Mouse (Mus musculus): ENCODE data around the gene Arl6ip4.
A peak's percentile ranks its signal among the peaks of the same experiment; 100 is the strongest.

Arl6ip4 gene

DNA sequence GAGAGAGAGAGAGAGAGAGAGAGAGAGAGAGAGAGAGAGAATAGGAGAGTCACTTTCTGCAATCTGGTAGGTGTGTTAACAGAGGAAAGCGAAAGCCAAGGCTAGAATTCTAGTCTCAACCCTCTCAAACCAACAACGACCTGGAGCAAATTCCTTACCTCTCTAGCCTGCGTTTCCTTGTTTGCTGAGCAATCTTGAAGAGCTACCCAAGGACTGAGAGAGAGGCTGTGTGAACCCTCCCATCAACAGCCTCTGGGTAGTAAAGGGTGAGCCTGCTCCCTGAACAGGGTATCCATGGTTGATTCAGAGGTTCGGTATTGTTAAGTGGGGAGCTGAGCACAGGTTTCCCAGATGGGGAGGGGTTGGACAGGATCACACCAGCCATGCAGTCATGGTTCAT lies 36.8 kb downstream of the Arl6ip4 start:
- DNase-seq (ENCODE audit: low read depth, low spot score), result no peak

DNA sequence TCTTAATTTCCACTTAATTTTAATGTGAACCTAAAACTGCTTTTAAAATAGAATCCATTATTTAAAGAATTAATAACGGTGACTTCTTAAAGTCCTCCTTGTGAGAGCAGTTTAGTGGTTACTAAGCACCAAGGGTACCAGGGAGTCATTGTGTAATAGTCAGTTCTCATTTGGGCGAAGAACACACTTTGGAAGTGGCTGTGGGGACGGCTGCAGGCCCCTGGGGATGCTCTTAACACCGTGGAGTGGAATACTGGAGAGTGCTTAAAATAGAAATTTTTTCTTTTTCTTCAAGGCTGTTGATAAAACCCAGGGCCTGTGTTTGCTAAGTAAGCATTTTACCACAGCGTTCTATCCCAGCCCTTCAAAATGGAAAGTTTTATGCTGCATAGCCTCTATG lies 40.1 kb downstream of the Arl6ip4 start:
- DNase-seq (ENCODE audit: low read depth, low spot score), result no peak

GRCm38 (mm10) chr5:124158305-124158704 lies 42.4 kb downstream of the Arl6ip4 start:
- DNase-seq (ENCODE audit: low read depth, low spot score), result no peak

DNA sequence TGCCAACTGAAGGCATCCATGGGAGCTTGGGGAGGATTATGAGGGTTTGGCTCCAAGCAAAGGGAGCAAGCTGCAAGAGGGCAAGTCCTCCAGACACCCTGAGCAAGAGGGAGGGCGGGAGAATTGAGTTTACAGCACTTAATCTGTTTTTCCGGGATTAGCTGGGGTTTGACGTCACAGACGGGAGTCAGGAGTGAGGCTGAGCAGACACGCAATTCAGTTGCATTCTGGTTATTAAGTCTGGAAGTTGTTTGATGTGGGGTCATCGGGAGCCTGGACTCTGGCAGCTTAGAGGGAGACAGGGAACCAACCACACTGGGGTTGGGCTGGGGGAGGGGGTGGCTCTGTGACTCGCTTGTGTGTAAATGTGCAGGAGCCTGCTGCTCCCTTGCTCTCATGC lies 43.6 kb downstream of the Arl6ip4 start:
- no peak for DNase-seq (ENCODE audit: low read depth, low spot score)

- DNase-seq (ENCODE audit: low read depth, low spot score), result no peak
Observed at GRCm38 (mm10) chr5:124161831-124162230, 45.9 kb downstream of the Arl6ip4 start.

DNA sequence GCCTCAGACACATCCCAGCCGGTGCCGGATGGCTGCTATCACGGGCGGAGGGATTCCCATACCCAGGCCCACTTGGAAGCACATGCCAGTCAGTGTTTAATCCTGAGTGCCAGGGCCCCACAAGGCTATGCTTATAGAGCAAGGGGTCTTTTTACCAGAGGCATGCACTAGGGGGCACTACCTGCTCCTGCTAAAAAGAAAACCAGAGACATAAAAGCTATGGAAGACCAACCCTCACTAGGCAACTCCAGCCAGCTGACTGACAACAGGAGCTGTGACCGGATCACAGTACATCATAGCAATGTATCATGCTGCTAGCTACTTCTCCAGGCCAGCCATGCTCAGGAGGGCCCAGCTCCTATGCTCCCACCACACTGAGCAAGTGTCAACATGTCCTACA lies 46.7 kb downstream of the Arl6ip4 start:
- DNase-seq (ENCODE audit: low read depth, low spot score), result peak; percentile 84

DNA sequence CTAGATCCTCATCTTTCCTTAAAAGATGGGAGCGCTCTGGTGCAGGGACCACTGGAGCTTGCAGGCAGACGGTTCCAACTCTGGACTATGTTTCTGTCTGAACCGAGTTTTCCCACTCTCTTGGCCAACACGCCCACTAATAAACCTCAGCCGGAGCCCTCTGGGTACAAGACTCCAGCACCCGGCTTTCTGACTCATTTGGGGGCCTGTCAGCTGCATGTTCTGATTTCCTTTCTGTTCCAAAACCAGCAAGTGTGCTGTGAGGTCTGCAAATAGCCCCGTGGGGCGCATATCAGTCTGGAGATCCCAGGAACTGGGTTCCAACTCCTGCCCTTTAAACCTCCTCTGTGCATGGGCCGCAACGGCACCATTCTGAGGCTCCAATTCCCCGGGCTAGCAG lies 47.6 kb downstream of the Arl6ip4 start:
- DNase-seq (ENCODE audit: low read depth, low spot score), result peak; percentile 65

GRCm38 (mm10) chr5:124165622-124166570 lies 50.0 kb downstream of the Arl6ip4 start:
- no peak for DNase-seq (ENCODE audit: low read depth, low spot score)

GRCm38 (mm10) chr5:124166741-124167140 lies 50.9 kb downstream of the Arl6ip4 start:
- no peak for DNase-seq (ENCODE audit: low read depth, low spot score)

- no peak for DNase-seq (ENCODE audit: low read depth, low spot score)
Observed at GRCm38 (mm10) chr5:124167621-124168020, 51.7 kb downstream of the Arl6ip4 start.

All from 3T3-L1 (cell line).